Mouse (Mus musculus): Measurements from ENCODE around the gene Rragb. TPM values are rescaled to one million over a fixed set of nuclear protein-coding genes. Genes with fewer than 3 reads are reported as not detected.
A peak's percentile ranks its signal among the peaks of the same experiment; 100 is the strongest.
"Not testable (repeated sequence)": the region's sequence is repeated elsewhere in the genome, so short reads cannot be mapped to it uniquely, and the experiment has no call there.

Rragb gene
- polyA plus RNA-seq, 1 experiment from 2014 or later: 0.39 TPM

DNA sequence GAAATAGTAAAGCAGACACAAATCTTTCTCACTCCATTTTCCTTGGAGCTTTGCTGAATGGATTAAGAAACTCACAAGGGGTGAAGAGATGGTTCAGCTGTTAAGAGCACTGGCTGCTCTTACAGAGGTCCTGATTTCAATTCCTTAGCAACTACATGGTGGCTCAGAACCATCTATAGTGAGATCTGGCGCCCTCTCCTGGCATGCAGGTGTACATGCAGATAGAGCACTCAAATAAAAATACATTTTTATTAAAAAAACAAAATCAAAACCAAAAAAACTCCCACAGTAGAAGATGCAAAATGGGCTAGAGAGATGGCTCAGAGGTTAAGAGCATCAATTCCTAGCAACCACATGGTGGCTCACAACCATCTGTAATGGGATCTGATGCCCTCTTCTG lies 35.0 kb downstream of the Rragb start:
- no peaks in the 10 kb centered on the region for H3K36me3 ChIP-seq (replicated peaks; ENCODE audit: insufficient read depth, low read length)
- H3K4me1 ChIP-seq (ENCODE audit: insufficient read depth): no peaks in the 10 kb centered on the region
- ATAC-seq (no peak), DNase-seq (peak; percentile 21)
- no peak overlapping the region for H3K27ac ChIP-seq (ENCODE audit: low read depth)
- H3K4me2 ChIP-seq (ENCODE audit: low read depth, low read length): no peak overlapping the region
- no peak overlapping the region for H3K4me3 ChIP-seq (ENCODE audit: low read depth, low read length)
- 12% methylated on average over 1 of the region's 1 CpGs for WGBS (ENCODE audit: insufficient replicate concordance)
- TF ChIP-seq EP300 (IDR thresholded peaks at IDR 0.05; ENCODE audit: low read depth) (no peak), CTCF (IDR thresholded peaks at IDR 0.05; ENCODE audit: low read depth) (peak; percentile 53)
- H3K9ac ChIP-seq (replicated peaks): no peak overlapping the region
- no peaks in the 10 kb centered on the region for H3K9me3 ChIP-seq (ENCODE audit: low read length)
- H3K27me3 ChIP-seq (ENCODE audit: insufficient read depth, low read length): no peaks in the 10 kb centered on the region

DNA sequence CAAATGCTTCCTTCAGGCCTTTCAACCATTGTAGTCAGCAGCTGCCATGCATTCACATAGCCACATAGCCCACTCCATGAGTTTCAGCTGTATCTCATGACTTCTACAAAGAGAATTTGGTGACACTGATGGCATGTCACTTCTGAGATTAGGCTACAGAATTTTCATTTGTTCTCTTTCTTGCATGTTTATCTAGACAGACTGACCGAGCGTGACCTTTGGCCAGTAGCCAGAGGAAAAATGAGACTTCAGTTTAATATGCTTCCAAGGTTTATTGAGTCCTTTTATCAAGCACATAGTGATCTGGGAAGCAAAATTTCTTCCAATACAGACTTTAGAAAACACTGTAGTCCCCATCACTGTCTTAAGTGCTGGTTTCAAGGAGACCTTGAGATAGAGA lies 42.4 kb downstream of the Rragb start:
- Histone ChIP-seq H3K4me2 (ENCODE audit: low read depth, low read length) (no peak overlapping the region), H3K9me3 (ENCODE audit: low read length) (no peaks in the 10 kb centered on the region), H3K4me3 (ENCODE audit: low read depth, low read length) (no peak overlapping the region), H3K4me1 (ENCODE audit: insufficient read depth) (no peaks in the 10 kb centered on the region), H3K27ac (ENCODE audit: low read depth) (no peak overlapping the region), H3K9ac (replicated peaks) (no peak overlapping the region), H3K27me3 (ENCODE audit: insufficient read depth, low read length) (no peaks in the 10 kb centered on the region), H3K36me3 (replicated peaks; ENCODE audit: insufficient read depth, low read length) (no peaks in the 10 kb centered on the region)
- ATAC-seq: no peak
- 64% methylated on average over 2 of the region's 2 CpGs for WGBS (ENCODE audit: insufficient replicate concordance)
- TF ChIP-seq EP300 (IDR thresholded peaks at IDR 0.05; ENCODE audit: low read depth) (no peak), CTCF (IDR thresholded peaks at IDR 0.05; ENCODE audit: low read depth) (no peak)
- no peak for DNase-seq

DNA sequence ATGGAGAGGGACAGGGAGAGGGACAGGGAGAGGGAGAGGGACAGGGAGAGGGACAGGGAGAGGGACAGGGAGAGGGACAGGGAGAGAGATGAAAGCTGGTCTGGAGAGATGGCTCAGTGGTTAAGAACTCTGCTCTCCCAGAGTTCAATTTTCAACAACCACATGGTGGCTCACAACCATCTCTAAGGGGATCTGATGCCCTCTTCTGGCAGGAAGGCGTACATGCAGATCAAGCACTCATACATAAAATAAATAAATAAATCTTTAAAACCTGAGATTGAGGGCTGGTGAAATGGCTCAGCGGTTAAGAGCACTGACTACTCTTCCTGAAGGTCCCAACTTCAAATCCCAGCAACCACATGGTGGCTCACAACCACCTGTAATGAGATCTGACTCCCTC lies 59.4 kb downstream of the Rragb start:
- not testable (repeated sequence) for H3K36me3 ChIP-seq (replicated peaks; ENCODE audit: insufficient read depth, low read length); H3K9me3 ChIP-seq (ENCODE audit: low read length); DNase-seq; H3K27ac ChIP-seq (ENCODE audit: low read depth); H3K9ac ChIP-seq (replicated peaks); H3K4me1 ChIP-seq (ENCODE audit: insufficient read depth); H3K4me2 ChIP-seq (ENCODE audit: low read depth, low read length); ATAC-seq; H3K4me3 ChIP-seq (ENCODE audit: low read depth, low read length); H3K27me3 ChIP-seq (ENCODE audit: insufficient read depth, low read length)
- TF ChIP-seq CTCF (IDR thresholded peaks at IDR 0.05; ENCODE audit: low read depth): peak; percentile 40
- 66% methylated on average over 2 of the region's 2 CpGs for WGBS (ENCODE audit: insufficient replicate concordance)

DNA sequence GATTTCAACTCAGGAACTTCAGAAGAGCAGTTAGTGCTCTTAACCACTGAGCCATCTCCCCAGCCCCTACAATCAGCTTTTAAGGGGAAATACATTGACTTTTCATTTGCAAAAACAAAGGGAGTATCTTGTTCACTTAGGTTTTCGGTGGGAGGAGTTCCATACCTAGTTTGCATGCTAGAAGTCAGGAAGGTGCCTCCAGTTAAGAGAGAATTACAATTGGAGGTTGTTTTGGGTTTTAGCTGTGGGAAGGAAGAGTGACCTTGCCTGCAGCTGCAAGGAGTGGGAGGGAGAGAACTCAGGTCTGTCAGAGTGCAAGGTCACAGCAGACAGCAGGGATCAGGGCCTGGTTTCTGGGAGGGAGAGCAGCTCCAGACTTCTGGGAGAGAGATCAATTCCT lies 71.3 kb downstream of the Rragb start:
- Histone ChIP-seq H3K27ac (ENCODE audit: low read depth) (no peak overlapping the region), H3K9me3 (ENCODE audit: low read length) (no peaks in the 10 kb centered on the region), H3K4me3 (ENCODE audit: low read depth, low read length) (no peak overlapping the region), H3K36me3 (replicated peaks; ENCODE audit: insufficient read depth, low read length) (no peaks in the 10 kb centered on the region), H3K4me1 (ENCODE audit: insufficient read depth) (no peaks in the 10 kb centered on the region), H3K27me3 (ENCODE audit: insufficient read depth, low read length) (no peaks in the 10 kb centered on the region), H3K4me2 (ENCODE audit: low read depth, low read length) (no peak overlapping the region), H3K9ac (replicated peaks) (no peak overlapping the region)
- TF ChIP-seq EP300 (IDR thresholded peaks at IDR 0.05; ENCODE audit: low read depth) (no peak), CTCF (IDR thresholded peaks at IDR 0.05; ENCODE audit: low read depth) (no peak)
- 58% methylated on average over 1 of the region's 1 CpGs for WGBS (ENCODE audit: insufficient replicate concordance)
- ATAC-seq (no peak), DNase-seq (no peak)

Other genes with a start within 250 kb of the Rragb start
- gene Usp51, start 133.5 kb upstream of the Rragb start, polyA plus RNA-seq (2015; fragmentation: Nextera tagmentation; extraction: Ambion mirVana): 0.14 and 0.22 TPM in 2 replicates
- 8.3 and 10.4 TPM in 2 replicates for gene Mageh1, start 102.4 kb upstream of the Rragb start, polyA plus RNA-seq (2015; fragmentation: Nextera tagmentation; extraction: Ambion mirVana)
- gene Foxr2, start 21.2 kb upstream of the Rragb start, polyA plus RNA-seq (2015; fragmentation: Nextera tagmentation; extraction: Ambion mirVana): not detected in 2 replicates
- 0.02 and 0.07 TPM in 2 replicates for gene Klf8, start 97.5 kb downstream of the Rragb start, polyA plus RNA-seq (2015; fragmentation: Nextera tagmentation; extraction: Ambion mirVana)